Mouse (Mus musculus) myocyte (in vitro differentiated cells): ENCODE measurements around the gene Mmp17.
"Not testable (repeated sequence)": the region's sequence is repeated elsewhere in the genome, so short reads cannot be mapped to it uniquely, and the experiment has no call there.

Source experiments
- CEBPB ChIP-seq: IDR thresholded peaks from 2 replicates; pipeline ENCODE4 v1.6.1; 2011; ENCODE audit warnings: mild to moderate bottlenecking, moderate library complexity; ENCODE audit not compliant: poor library complexity, insufficient read depth, severe bottlenecking
- E2F4 ChIP-seq: IDR thresholded peaks from one replicate; pipeline ENCODE4 v1.6.1; 2011; ENCODE audit warnings: mild to moderate bottlenecking, control low read depth, moderate library complexity; ENCODE audit not compliant: insufficient read depth
- MAX ChIP-seq: IDR thresholded peaks from one replicate; pipeline ENCODE4 v1.6.1; 2011; ENCODE audit warnings: low read depth, mild to moderate bottlenecking, control low read depth
- POLR2A ChIP-seq: IDR thresholded peaks from one replicate; pipeline ENCODE4 v1.6.1; 2011; ENCODE audit warnings: low read depth, mild to moderate bottlenecking, control low read depth, moderate library complexity; ENCODE audit not compliant: insufficient read length
- POLR2AphosphoS2 ChIP-seq: IDR thresholded peaks from one replicate; pipeline ENCODE4 v1.6.1; 2011; ENCODE audit warnings: low read depth, control low read depth; ENCODE audit not compliant: insufficient read length
- SRF ChIP-seq: IDR thresholded peaks from one replicate; pipeline ENCODE4 v1.6.1; 2011; ENCODE audit warnings: low read depth; ENCODE audit not compliant: control insufficient read depth, insufficient read length
- TCF12 ChIP-seq: IDR thresholded peaks from one replicate; pipeline ENCODE4 v1.6.1; 2011; ENCODE audit warnings: mild to moderate bottlenecking, control low read depth; ENCODE audit not compliant: poor library complexity, insufficient read depth, severe bottlenecking

DNA sequence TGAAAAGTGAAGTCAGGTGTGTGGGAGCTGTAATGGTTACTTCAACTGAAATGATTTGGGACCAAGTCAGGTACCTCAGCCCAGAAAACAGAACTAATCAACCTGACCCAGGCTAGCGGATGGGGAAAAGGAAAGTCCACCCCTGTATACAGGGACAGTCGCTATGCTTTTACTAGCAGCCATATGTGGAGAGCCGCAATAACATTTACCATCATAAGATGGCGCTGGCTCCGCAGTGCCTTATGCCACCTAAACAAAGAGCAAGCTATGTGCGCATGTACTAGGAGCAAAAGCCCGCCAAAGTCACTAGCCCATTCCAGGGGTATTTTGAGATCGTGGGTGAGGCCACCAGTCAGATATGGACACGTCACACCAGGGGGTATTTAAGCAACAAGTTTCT is 36.6 kb downstream of the Mmp17 start:
- not testable (repeated sequence) for TF ChIP-seq POLR2AphosphoS2, CEBPB, POLR2A, MAX, TCF12, SRF, E2F4
